Mouse (Mus musculus) liver, postnatal 0 days (tissue): ENCODE measurements around the gene Rin3. TPM values are rescaled to one million over a fixed set of nuclear protein-coding genes. Genes with fewer than 3 reads are reported as not detected.

Experiments used
- ATAC-seq: fragments of 200-750 bp; cut with Nextera tagmentation; 2 replicates; pipeline ENCODE4 v1.8.0; 2017; ENCODE audit warnings: mild to moderate bottlenecking, moderate library complexity
- DNase-seq: peaks from one replicate; pipeline ENCODE4 v3.0.0-alpha.2; 2016
- H3K27ac ChIP-seq: fragments of 300-500 bp; sonication (generic); 2 replicates; pipeline ENCODE4 v1.5.1; 2014; ENCODE audit warnings: antibody characterized with exemption, moderate library complexity, mild to moderate bottlenecking, low read depth
- H3K27me3 ChIP-seq: fragments of 300-500 bp; sonication (generic); 2 replicates; pipeline ENCODE4 v1.6.1; 2014; ENCODE audit warnings: low read length, control low read depth, mixed read lengths; ENCODE audit not compliant: insufficient read depth
- H3K36me3 ChIP-seq: fragments of 300-500 bp; sonication (generic); replicated peaks from 2 replicates; pipeline ENCODE4 v1.6.1; 2014; ENCODE audit warnings: mild to moderate bottlenecking, control low read depth, low read length, moderate library complexity, mixed read lengths; ENCODE audit not compliant: insufficient read depth
- H3K4me1 ChIP-seq: fragments of 300-500 bp; sonication (generic); 2 replicates; pipeline ENCODE4 v1.6.1; 2014; ENCODE audit warnings: antibody characterized with exemption, mild to moderate bottlenecking, control low read depth; ENCODE audit not compliant: insufficient read depth
- H3K4me2 ChIP-seq: fragments of 300-500 bp; sonication (generic); 2 replicates; pipeline ENCODE4 v1.6.1; 2014; ENCODE audit warnings: low read depth, mild to moderate bottlenecking, low read length, moderate library complexity, mixed read lengths
- H3K4me3 ChIP-seq: fragments of 300-500 bp; sonication (generic); 2 replicates; pipeline ENCODE4 v1.5.1; 2014; ENCODE audit warnings: low read depth, low read length
- H3K9ac ChIP-seq: fragments of 300-500 bp; sonication (generic); replicated peaks from 2 replicates; pipeline ENCODE4 v1.6.1; 2014; ENCODE audit warnings: mild to moderate bottlenecking, moderate library complexity
- H3K9me3 ChIP-seq: fragments of 300-500 bp; sonication (generic); 2 replicates; pipeline ENCODE4 v1.6.1; 2016; ENCODE audit warnings: mild to moderate bottlenecking, control low read depth, low read length, mixed read lengths
- CTCF ChIP-seq: sonication (generic); IDR thresholded peaks from 2 replicates; pipeline ENCODE4 v1.5.1; 2016; ENCODE audit warnings: antibody characterized with exemption, low read depth
- EP300 ChIP-seq: IDR thresholded peaks from 2 replicates; pipeline ENCODE4 v1.6.1; 2016; ENCODE audit warnings: antibody characterized with exemption, low read depth, mild to moderate bottlenecking
- WGBS: fragments of 180-500 bp; shearing (Covaris S2); extraction: QIAGEN DNeasy Blood & Tissue Kit; methylation state at CpG from one replicate; pipeline ENCODE4 v1.1.7; 2014; ENCODE audit not compliant: insufficient replicate concordance; 5-methylcytosine and 5-hydroxymethylcytosine counted together
- polyA plus RNA-seq: library from polyadenylated mRNA; unstranded; fragments of >200 nt; fragmentation: Nextera tagmentation; extraction: Ambion mirVana; gene quantifications from 2 replicates; pipeline ENCODE4 v1.2.1, GENCODE M21; 2015

Rin3 gene
- polyA plus RNA-seq, 1 experiment from 2014 or later, result 10.0 TPM

GRCm38 (mm10) chr12:102339085-102339484, 56.2 kb downstream of the Rin3 start:
- Histone ChIP-seq H3K36me3 (peaks cover 10% of the 10 kb centered on the region), H3K27me3 (no peaks in the 10 kb centered on the region), H3K27ac (no peak overlapping the region; the same call in 1 of the 2 replicates), H3K4me2 (no peak overlapping the region), H3K4me3 (no peak overlapping the region), H3K4me1 (peaks cover 7% of the 10 kb centered on the region; the same call in 1 of the 2 replicates), H3K9ac (no peak overlapping the region), H3K9me3 (no peaks in the 10 kb centered on the region)
- DNase-seq, result no peak
- ATAC-seq, result no peak
- 43% methylated on average over 2 of the region's 2 CpGs for WGBS
- TF ChIP-seq EP300 (no peak), CTCF (peak; percentile 60)

GRCm38 (mm10) chr12:102340471-102340870, 57.6 kb downstream of the Rin3 start:
- Histone ChIP-seq H3K4me3 (no peak overlapping the region), H3K4me1 (peaks cover 9% of the 10 kb centered on the region; the same call in 1 of the 2 replicates), H3K27me3 (no peaks in the 10 kb centered on the region), H3K36me3 (peaks cover 10% of the 10 kb centered on the region), H3K9ac (no peak overlapping the region), H3K27ac (0 out of 2 replicates have a peak overlapping the region, but pooled peaks have one; percentile 40), H3K9me3 (no peaks in the 10 kb centered on the region), H3K4me2 (no peak overlapping the region)
- WGBS, result 70% methylated on average over 6 of the region's 6 CpGs
- no peak for TF ChIP-seq CTCF
- DNase-seq (no peak), ATAC-seq (no peak)

GRCm38 (mm10) chr12:102342147-102342546, 59.3 kb downstream of the Rin3 start:
- Histone ChIP-seq H3K4me3 (no peak overlapping the region), H3K4me2 (no peak overlapping the region), H3K27ac (no peak overlapping the region), H3K27me3 (no peaks in the 10 kb centered on the region), H3K9me3 (no peaks in the 10 kb centered on the region), H3K9ac (no peak overlapping the region), H3K36me3 (peaks cover 10% of the 10 kb centered on the region), H3K4me1 (peaks cover 9% of the 10 kb centered on the region; the same call in 1 of the 2 replicates)
- WGBS, result 42% methylated on average over 2 of the region's 2 CpGs
- DNase-seq (no peak), ATAC-seq (no peak)
- TF ChIP-seq CTCF (no peak), EP300 (no peak)

GRCm38 (mm10) chr12:102342602-102343001, 59.8 kb downstream of the Rin3 start:
- no peak for ATAC-seq
- Histone ChIP-seq H3K9me3 (no peaks in the 10 kb centered on the region), H3K27ac (no peak overlapping the region), H3K36me3 (peaks cover 10% of the 10 kb centered on the region), H3K27me3 (no peaks in the 10 kb centered on the region), H3K4me3 (no peak overlapping the region), H3K9ac (no peak overlapping the region), H3K4me1 (peaks cover 9% of the 10 kb centered on the region; the same call in 1 of the 2 replicates), H3K4me2 (no peak overlapping the region)
- no peak for DNase-seq
- WGBS, result 81% methylated on average over 3 of the region's 3 CpGs
- TF ChIP-seq CTCF (no peak), EP300 (no peak)

- TF ChIP-seq CTCF (no peak), EP300 (no peak)
- H3K4me2 ChIP-seq, result no peak overlapping the region
- no peaks in the 10 kb centered on the region for H3K27me3 ChIP-seq
- H3K9ac ChIP-seq, result no peak overlapping the region
- peaks cover 14% of the 10 kb centered on the region for H3K4me1 ChIP-seq
- ATAC-seq, result no peak
- WGBS, result 67% methylated on average over 14 of the region's 14 CpGs
- no peaks in the 10 kb centered on the region for H3K9me3 ChIP-seq
- peaks cover 10% of the 10 kb centered on the region for H3K36me3 ChIP-seq
- no peak overlapping the region for H3K4me3 ChIP-seq
- DNase-seq, result no peak
- H3K27ac ChIP-seq, result no peak overlapping the region
These were observed 62.4 kb downstream of the Rin3 start for GRCm38 (mm10) chr12:102345031-102345815.

GRCm38 (mm10) chr12:102346507-102346906, 63.7 kb downstream of the Rin3 start:
- peaks cover 14% of the 10 kb centered on the region for H3K4me1 ChIP-seq
- ATAC-seq (no peak), DNase-seq (peak; percentile 71)
- H3K27ac ChIP-seq, result no peak overlapping the region
- H3K27me3 ChIP-seq, result no peaks in the 10 kb centered on the region
- WGBS, result 18% methylated on average over 1 of the region's 1 CpGs
- H3K9me3 ChIP-seq, result no peaks in the 10 kb centered on the region
- no peak overlapping the region for H3K4me2 ChIP-seq
- no peak overlapping the region for H3K9ac ChIP-seq
- no peak overlapping the region for H3K4me3 ChIP-seq
- TF ChIP-seq EP300 (no peak), CTCF (peak; percentile 76)
- H3K36me3 ChIP-seq, result peaks cover 13% of the 10 kb centered on the region
